Mouse (Mus musculus): ENCODE measurements around the gene Tbl2.

DNA sequence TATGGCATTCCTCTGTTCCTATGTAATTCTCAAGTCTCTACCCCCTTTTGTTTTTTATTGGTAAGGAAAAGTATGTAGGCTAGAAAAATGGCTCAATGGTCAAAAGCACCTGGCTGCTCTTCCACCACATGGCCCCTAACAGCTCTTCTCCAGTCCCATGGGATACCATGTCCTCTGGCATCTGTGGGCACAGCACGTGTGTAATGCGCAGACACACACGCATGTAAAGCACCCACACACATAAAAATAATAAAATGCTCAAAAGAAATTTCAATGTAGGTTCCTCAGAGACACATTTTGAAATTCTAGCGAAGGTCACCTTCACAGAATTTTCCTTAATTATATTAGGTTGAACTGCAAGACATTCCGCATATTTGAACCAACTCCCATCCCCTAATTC is 20.0 kb downstream of the Tbl2 start:
- TF ChIP-seq CTCF (IDR thresholded peaks at IDR 0.05; ENCODE audit: low read depth) (no peak), EP300 (IDR thresholded peaks at IDR 0.05; ENCODE audit: low read depth) (no peak)
